Mouse (Mus musculus): Measurements from ENCODE around the gene Gpr176. TPM values are rescaled to one million over a fixed set of nuclear protein-coding genes. Genes with fewer than 3 reads are reported as not detected.

Gene Gpr176
- polyA plus RNA-seq, 1 experiment from 2014 or later, result 4.1 TPM

DNA sequence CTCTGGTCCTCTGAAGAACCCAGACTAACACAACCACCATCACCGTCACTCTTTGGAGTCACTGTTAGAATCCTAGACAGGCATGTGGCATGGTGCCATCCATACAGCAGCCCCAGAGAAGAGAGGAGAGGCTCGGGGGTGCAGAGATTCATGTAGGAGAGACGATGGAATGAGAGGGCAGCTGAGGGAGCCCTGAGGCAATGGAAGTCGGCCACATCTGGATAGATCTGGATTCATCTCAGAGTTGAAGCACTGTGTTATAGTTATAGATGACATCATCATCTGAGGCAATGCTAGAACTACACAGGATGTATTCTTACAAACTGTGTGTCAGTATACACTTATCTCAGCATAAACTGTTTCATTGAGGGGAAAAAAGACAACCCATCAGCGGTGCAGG, 54.0 kb downstream of the Gpr176 start:
- H3K36me3 ChIP-seq (ENCODE audit: control insufficient read depth, insufficient read depth, low read length), result no peaks in the 10 kb centered on the region
- H3K4me2 ChIP-seq (ENCODE audit: low read length), result no peak overlapping the region
- no peak overlapping the region for H3K27ac ChIP-seq (replicated peaks; ENCODE audit: low read depth, low read length)
- 0 out of 2 replicates have a peak, but pooled peaks cover 6% of the 10 kb centered on the region for H3K4me1 ChIP-seq (ENCODE audit: control insufficient read depth, insufficient read depth, low read length)
- DNase-seq (no peak), ATAC-seq (ENCODE audit: low FRiP score, low TSS enrichment) (no peak)
- H3K9ac ChIP-seq (replicated peaks; ENCODE audit: low read length), result no peak overlapping the region
- no peaks in the 10 kb centered on the region for H3K27me3 ChIP-seq (ENCODE audit: control insufficient read depth, insufficient read depth, low read length)
- H3K4me3 ChIP-seq (replicated peaks; ENCODE audit: low read depth, low read length), result no peak overlapping the region
- WGBS, result 82% methylated on average over 5 of the region's 5 CpGs
- H3K9me3 ChIP-seq (ENCODE audit: control insufficient read depth, low read length), result no peaks in the 10 kb centered on the region

DNA sequence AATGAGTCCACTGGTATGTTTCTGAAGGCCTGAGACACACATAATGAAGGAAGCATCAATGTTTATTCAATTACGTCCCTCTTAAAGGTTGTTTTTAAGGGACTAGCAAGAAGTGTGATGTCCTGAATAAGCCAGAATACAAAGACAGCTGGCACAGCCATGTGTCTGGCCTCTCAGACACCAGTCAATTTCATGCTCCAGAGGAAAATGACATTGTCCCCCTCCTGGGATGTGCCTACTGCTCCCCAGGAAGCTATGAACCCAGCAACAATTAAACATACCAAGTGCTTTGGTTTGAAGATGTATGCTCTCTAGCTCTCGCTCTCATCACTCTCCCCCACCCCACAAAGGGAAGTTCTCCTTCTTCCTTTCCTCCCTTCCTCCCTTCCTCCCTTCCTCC, 56.3 kb downstream of the Gpr176 start:
- Histone ChIP-seq H3K4me3 (replicated peaks; ENCODE audit: low read depth, low read length) (no peak overlapping the region), H3K9me3 (ENCODE audit: control insufficient read depth, low read length) (no peaks in the 10 kb centered on the region), H3K4me2 (ENCODE audit: low read length) (no peak overlapping the region), H3K27me3 (ENCODE audit: control insufficient read depth, insufficient read depth, low read length) (no peaks in the 10 kb centered on the region), H3K27ac (replicated peaks; ENCODE audit: low read depth, low read length) (no peak overlapping the region), H3K36me3 (ENCODE audit: control insufficient read depth, insufficient read depth, low read length) (no peaks in the 10 kb centered on the region), H3K9ac (replicated peaks; ENCODE audit: low read length) (no peak overlapping the region), H3K4me1 (ENCODE audit: control insufficient read depth, insufficient read depth, low read length) (0 out of 2 replicates have a peak, but pooled peaks cover 6% of the 10 kb centered on the region)
- DNase-seq (peak; percentile 6), ATAC-seq (ENCODE audit: low FRiP score, low TSS enrichment) (no peak)
- 58% methylated on average over 2 of the region's 2 CpGs for WGBS

DNA sequence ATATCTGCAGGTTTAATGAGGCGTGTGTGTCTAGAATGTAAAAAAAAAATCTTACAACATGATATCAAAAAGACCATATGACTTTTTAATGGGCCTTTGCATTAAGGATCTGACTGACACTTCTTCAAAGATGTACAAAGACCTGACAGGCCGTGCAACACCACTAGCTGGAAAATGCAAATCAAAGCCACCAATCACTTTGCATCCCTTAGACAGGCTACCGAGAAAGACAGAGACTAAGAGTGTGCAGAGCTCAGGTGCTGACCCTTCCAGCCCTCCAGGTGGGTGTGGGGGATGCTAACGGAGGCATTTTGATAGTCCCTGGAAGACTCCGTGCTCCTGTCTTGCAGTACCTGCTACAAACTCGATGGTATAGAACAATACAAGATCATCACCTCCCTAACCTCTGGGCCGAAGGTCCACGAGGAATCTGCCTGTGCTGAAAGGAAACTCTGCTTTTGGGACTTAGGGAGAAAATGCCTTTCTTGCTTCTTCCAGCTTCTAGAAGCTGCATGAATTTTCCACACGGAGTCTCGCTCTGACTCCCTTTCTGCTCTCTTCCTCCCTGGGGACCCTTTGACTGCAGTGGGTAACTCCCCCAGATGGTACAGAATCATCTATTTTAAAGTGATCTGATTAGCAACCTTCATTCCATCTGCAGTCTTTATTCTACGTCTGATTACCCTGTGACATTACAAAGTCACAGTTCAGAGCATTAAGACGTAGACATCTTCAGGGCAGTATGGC, 57.4 kb downstream of the Gpr176 start:
- Histone ChIP-seq H3K9ac (replicated peaks; ENCODE audit: low read length) (no peak overlapping the region), H3K4me2 (ENCODE audit: low read length) (no peak overlapping the region), H3K27me3 (ENCODE audit: control insufficient read depth, insufficient read depth, low read length) (no peaks in the 10 kb centered on the region), H3K36me3 (ENCODE audit: control insufficient read depth, insufficient read depth, low read length) (no peaks in the 10 kb centered on the region), H3K4me1 (ENCODE audit: control insufficient read depth, insufficient read depth, low read length) (0 out of 2 replicates have a peak, but pooled peaks cover 6% of the 10 kb centered on the region), H3K9me3 (ENCODE audit: control insufficient read depth, low read length) (no peaks in the 10 kb centered on the region), H3K4me3 (replicated peaks; ENCODE audit: low read depth, low read length) (no peak overlapping the region), H3K27ac (replicated peaks; ENCODE audit: low read depth, low read length) (no peak overlapping the region)
- no peak for ATAC-seq (ENCODE audit: low FRiP score, low TSS enrichment)
- DNase-seq, result no peak
- WGBS, result 77% methylated on average over 12 of the region's 12 CpGs

GRCm38 (mm10) chr2:118307561-118307960, 65.7 kb downstream of the Gpr176 start:
- no peaks in the 10 kb centered on the region for H3K4me1 ChIP-seq (ENCODE audit: control insufficient read depth, insufficient read depth, low read length)
- H3K4me3 ChIP-seq (replicated peaks; ENCODE audit: low read depth, low read length), result no peak overlapping the region
- no peak for ATAC-seq (ENCODE audit: low FRiP score, low TSS enrichment)
- no peak overlapping the region for H3K27ac ChIP-seq (replicated peaks; ENCODE audit: low read depth, low read length)
- no peaks in the 10 kb centered on the region for H3K27me3 ChIP-seq (ENCODE audit: control insufficient read depth, insufficient read depth, low read length)
- H3K9ac ChIP-seq (replicated peaks; ENCODE audit: low read length), result no peak overlapping the region
- no peak for DNase-seq
- H3K36me3 ChIP-seq (ENCODE audit: control insufficient read depth, insufficient read depth, low read length), result no peaks in the 10 kb centered on the region
- H3K4me2 ChIP-seq (ENCODE audit: low read length), result no peak overlapping the region
- no peaks in the 10 kb centered on the region for H3K9me3 ChIP-seq (ENCODE audit: control insufficient read depth, low read length)
- WGBS, result 80% methylated on average over 8 of the region's 8 CpGs

- 75% methylated on average over 2 of the region's 2 CpGs for WGBS
- H3K4me2 ChIP-seq (ENCODE audit: low read length), result no peak overlapping the region
- H3K4me3 ChIP-seq (replicated peaks; ENCODE audit: low read depth, low read length), result no peak overlapping the region
- H3K27me3 ChIP-seq (ENCODE audit: control insufficient read depth, insufficient read depth, low read length), result no peaks in the 10 kb centered on the region
- H3K36me3 ChIP-seq (ENCODE audit: control insufficient read depth, insufficient read depth, low read length), result no peaks in the 10 kb centered on the region
- H3K9me3 ChIP-seq (ENCODE audit: control insufficient read depth, low read length), result no peaks in the 10 kb centered on the region
- H3K27ac ChIP-seq (replicated peaks; ENCODE audit: low read depth, low read length), result no peak overlapping the region
- no peak for DNase-seq
- H3K4me1 ChIP-seq (ENCODE audit: control insufficient read depth, insufficient read depth, low read length), result no peaks in the 10 kb centered on the region
- H3K9ac ChIP-seq (replicated peaks; ENCODE audit: low read length), result no peak overlapping the region
- ATAC-seq (ENCODE audit: low FRiP score, low TSS enrichment), result no peak
These were observed 66.3 kb downstream of the Gpr176 start for GRCm38 (mm10) chr2:118306966-118307365.

- Histone ChIP-seq H3K4me2 (ENCODE audit: low read length) (no peak overlapping the region), H3K27ac (replicated peaks; ENCODE audit: low read depth, low read length) (no peak overlapping the region), H3K4me3 (replicated peaks; ENCODE audit: low read depth, low read length) (no peak overlapping the region), H3K9me3 (ENCODE audit: control insufficient read depth, low read length) (no peaks in the 10 kb centered on the region), H3K9ac (replicated peaks; ENCODE audit: low read length) (no peak overlapping the region), H3K4me1 (ENCODE audit: control insufficient read depth, insufficient read depth, low read length) (no peaks in the 10 kb centered on the region), H3K36me3 (ENCODE audit: control insufficient read depth, insufficient read depth, low read length) (no peaks in the 10 kb centered on the region), H3K27me3 (ENCODE audit: control insufficient read depth, insufficient read depth, low read length) (no peaks in the 10 kb centered on the region)
- no peak for ATAC-seq (ENCODE audit: low FRiP score, low TSS enrichment)
- DNase-seq, result no peak
- 64% methylated on average over 3 of the region's 3 CpGs for WGBS
These were observed 66.7 kb downstream of the Gpr176 start for GRCm38 (mm10) chr2:118306522-118306895.

- Histone ChIP-seq H3K27me3 (ENCODE audit: control insufficient read depth, insufficient read depth, low read length) (no peaks in the 10 kb centered on the region), H3K4me3 (replicated peaks; ENCODE audit: low read depth, low read length) (no peak overlapping the region), H3K4me2 (ENCODE audit: low read length) (no peak overlapping the region), H3K4me1 (ENCODE audit: control insufficient read depth, insufficient read depth, low read length) (no peaks in the 10 kb centered on the region), H3K9ac (replicated peaks; ENCODE audit: low read length) (no peak overlapping the region), H3K36me3 (ENCODE audit: control insufficient read depth, insufficient read depth, low read length) (no peaks in the 10 kb centered on the region), H3K9me3 (ENCODE audit: control insufficient read depth, low read length) (no peaks in the 10 kb centered on the region), H3K27ac (replicated peaks; ENCODE audit: low read depth, low read length) (no peak overlapping the region)
- WGBS, result 64% methylated on average over 7 of the region's 7 CpGs
- DNase-seq (no peak), ATAC-seq (ENCODE audit: low FRiP score, low TSS enrichment) (no peak)
These were observed 67.2 kb downstream of the Gpr176 start for GRCm38 (mm10) chr2:118305827-118306521.

DNA sequence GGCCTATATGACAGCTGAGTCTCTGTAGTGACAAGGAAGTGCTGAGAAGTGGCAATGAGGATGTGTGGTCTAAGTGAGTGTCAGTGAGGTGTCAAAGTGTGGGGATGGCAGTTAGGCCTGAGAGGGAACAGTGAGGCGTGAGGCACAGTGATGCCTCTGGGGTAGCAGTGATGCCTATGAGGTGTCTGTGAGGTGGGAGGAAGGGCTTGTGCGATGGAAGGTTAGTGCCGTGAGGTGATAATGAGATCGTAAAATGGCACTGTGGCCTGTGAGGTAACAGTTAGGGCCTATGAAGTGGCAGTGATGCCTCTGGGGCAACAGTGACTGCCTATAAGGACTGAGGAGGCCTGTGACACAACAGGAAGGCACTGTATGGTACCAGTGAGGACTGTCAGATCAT, 69.8 kb downstream of the Gpr176 start:
- H3K9me3 ChIP-seq (ENCODE audit: control insufficient read depth, low read length), result no peaks in the 10 kb centered on the region
- H3K27ac ChIP-seq (replicated peaks; ENCODE audit: low read depth, low read length), result no peak overlapping the region
- DNase-seq, result no peak
- no peaks in the 10 kb centered on the region for H3K27me3 ChIP-seq (ENCODE audit: control insufficient read depth, insufficient read depth, low read length)
- no peak overlapping the region for H3K9ac ChIP-seq (replicated peaks; ENCODE audit: low read length)
- H3K4me1 ChIP-seq (ENCODE audit: control insufficient read depth, insufficient read depth, low read length), result no peaks in the 10 kb centered on the region
- 89% methylated on average over 4 of the region's 4 CpGs for WGBS
- no peak overlapping the region for H3K4me2 ChIP-seq (ENCODE audit: low read length)
- no peak for ATAC-seq (ENCODE audit: low FRiP score, low TSS enrichment)
- no peaks in the 10 kb centered on the region for H3K36me3 ChIP-seq (ENCODE audit: control insufficient read depth, insufficient read depth, low read length)
- H3K4me3 ChIP-seq (replicated peaks; ENCODE audit: low read depth, low read length), result no peak overlapping the region

GRCm38 (mm10) chr2:118301656-118302055, 71.6 kb downstream of the Gpr176 start:
- Histone ChIP-seq H3K9me3 (ENCODE audit: control insufficient read depth, low read length) (no peaks in the 10 kb centered on the region), H3K4me1 (ENCODE audit: control insufficient read depth, insufficient read depth, low read length) (no peaks in the 10 kb centered on the region), H3K27me3 (ENCODE audit: control insufficient read depth, insufficient read depth, low read length) (no peaks in the 10 kb centered on the region), H3K4me3 (replicated peaks; ENCODE audit: low read depth, low read length) (no peak overlapping the region), H3K9ac (replicated peaks; ENCODE audit: low read length) (no peak overlapping the region), H3K4me2 (ENCODE audit: low read length) (no peak overlapping the region), H3K36me3 (ENCODE audit: control insufficient read depth, insufficient read depth, low read length) (no peaks in the 10 kb centered on the region), H3K27ac (replicated peaks; ENCODE audit: low read depth, low read length) (no peak overlapping the region)
- 71% methylated on average over 2 of the region's 2 CpGs for WGBS
- DNase-seq (no peak), ATAC-seq (ENCODE audit: low FRiP score, low TSS enrichment) (no peak)
